Mouse (Mus musculus): ENCODE data around the gene Kcnq1. TPM values are rescaled to one million over a fixed set of nuclear protein-coding genes. Genes with fewer than 3 reads are reported as not detected.

Kcnq1 gene
- polyA plus RNA-seq, 1 experiment from 2014 or later: 1.5 TPM

GRCm38 (mm10) chr7:143467714-143468113 is 361.6 kb downstream of the Kcnq1 start:
- no peaks in the 10 kb centered on the region for H3K9me3 ChIP-seq (ENCODE audit: control insufficient read depth, low read length)
- ATAC-seq (replicated peaks; ENCODE audit: low FRiP score): peak; percentile 64
- peaks cover 19% of the 10 kb centered on the region for H3K4me1 ChIP-seq (replicated peaks; ENCODE audit: control insufficient read depth, insufficient read depth, low read length)
- WGBS: 6% methylated on average over 6 of the region's 6 CpGs
- no peak overlapping the region for H3K4me3 ChIP-seq (ENCODE audit: low read depth, low read length)
- no peak overlapping the region for H3K27ac ChIP-seq (ENCODE audit: low read depth, low read length)
- no peak overlapping the region for H3K9ac ChIP-seq (ENCODE audit: low read length)
- no peaks in the 10 kb centered on the region for H3K36me3 ChIP-seq (ENCODE audit: control insufficient read depth, insufficient read depth, low read length)
- DNase-seq (ENCODE audit: low spot score): peak; percentile 83
- H3K27me3 ChIP-seq (ENCODE audit: control insufficient read depth, insufficient read depth, low read length): peaks cover 22% of the 10 kb centered on the region
- H3K4me2 ChIP-seq (ENCODE audit: low read depth, low read length, severe bottlenecking): no peak overlapping the region

GRCm38 (mm10) chr7:143469946-143470345 is 363.8 kb downstream of the Kcnq1 start:
- ATAC-seq (replicated peaks; ENCODE audit: low FRiP score) (no peak), DNase-seq (ENCODE audit: low spot score) (peak; percentile 90)
- Histone ChIP-seq H3K4me3 (ENCODE audit: low read depth, low read length) (no peak overlapping the region), H3K9ac (ENCODE audit: low read length) (no peak overlapping the region), H3K4me2 (ENCODE audit: low read depth, low read length, severe bottlenecking) (no peak overlapping the region), H3K27me3 (ENCODE audit: control insufficient read depth, insufficient read depth, low read length) (peaks cover 14% of the 10 kb centered on the region), H3K27ac (ENCODE audit: low read depth, low read length) (no peak overlapping the region), H3K4me1 (replicated peaks; ENCODE audit: control insufficient read depth, insufficient read depth, low read length) (peaks cover 11% of the 10 kb centered on the region), H3K36me3 (ENCODE audit: control insufficient read depth, insufficient read depth, low read length) (no peaks in the 10 kb centered on the region), H3K9me3 (ENCODE audit: control insufficient read depth, low read length) (no peaks in the 10 kb centered on the region)
- 23% methylated on average over 8 of the region's 8 CpGs for WGBS

DNA sequence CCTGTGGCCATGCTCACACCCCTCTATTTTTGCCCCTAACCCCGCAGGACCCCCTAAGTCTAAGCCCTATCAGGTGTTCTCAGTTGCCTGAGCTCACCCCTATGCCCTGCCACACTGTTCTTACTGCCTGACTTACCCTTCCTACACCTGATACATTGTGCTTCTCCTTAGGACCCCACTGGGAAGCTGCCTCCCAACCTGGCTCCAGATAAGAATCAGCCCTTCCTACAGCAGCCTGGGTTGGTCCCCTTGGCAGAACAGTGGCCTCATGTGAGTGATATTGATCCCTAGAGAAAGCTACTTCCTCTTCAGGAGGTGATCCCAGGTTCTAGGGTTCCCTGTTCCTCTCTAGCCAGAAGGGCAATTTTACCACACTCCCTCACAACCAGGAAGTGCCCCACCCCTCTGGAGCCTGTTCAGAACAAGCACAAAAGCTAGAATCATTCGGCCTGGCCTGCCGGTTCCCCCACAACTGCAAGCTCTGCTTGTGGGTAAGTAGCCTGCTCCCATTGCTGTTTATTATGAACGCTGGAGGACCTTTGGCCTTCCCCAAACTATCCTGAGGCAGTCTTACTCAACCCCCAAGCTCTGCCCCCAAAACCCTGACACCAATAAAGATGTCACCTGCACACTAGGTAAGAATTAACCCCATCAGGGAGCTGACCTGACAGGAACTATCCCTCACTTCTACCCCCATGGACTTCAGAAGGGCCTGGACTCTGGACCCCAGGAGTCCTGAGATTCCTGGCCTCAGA is 367.4 kb downstream of the Kcnq1 start, which contains the start of gene Slc22a18:
Gene Slc22a18 (plus strand): TSS at position 390 of the 755 bp plus-strand sequence.
- Histone ChIP-seq H3K27me3 (ENCODE audit: control insufficient read depth, insufficient read depth, low read length) (peaks cover 3% of the 10 kb centered on the region), H3K27ac (ENCODE audit: low read depth, low read length) (no peak within 1 kb of the TSS), H3K9me3 (ENCODE audit: control insufficient read depth, low read length) (no peaks in the 10 kb centered on the region), H3K36me3 (ENCODE audit: control insufficient read depth, insufficient read depth, low read length) (no peaks in the 10 kb centered on the region), H3K4me2 (ENCODE audit: low read depth, low read length, severe bottlenecking) (no peak within 1 kb of the TSS), H3K4me3 (ENCODE audit: low read depth, low read length) (no peak within 1 kb of the TSS), H3K9ac (ENCODE audit: low read length) (no peak within 1 kb of the TSS), H3K4me1 (replicated peaks; ENCODE audit: control insufficient read depth, insufficient read depth, low read length) (no peaks in the 10 kb centered on the region)
- ATAC-seq (replicated peaks; ENCODE audit: low FRiP score): no peak
- 44% methylated on average over 4 of the region's 4 CpGs for WGBS
- DNase-seq (ENCODE audit: low spot score): no peak

DNA sequence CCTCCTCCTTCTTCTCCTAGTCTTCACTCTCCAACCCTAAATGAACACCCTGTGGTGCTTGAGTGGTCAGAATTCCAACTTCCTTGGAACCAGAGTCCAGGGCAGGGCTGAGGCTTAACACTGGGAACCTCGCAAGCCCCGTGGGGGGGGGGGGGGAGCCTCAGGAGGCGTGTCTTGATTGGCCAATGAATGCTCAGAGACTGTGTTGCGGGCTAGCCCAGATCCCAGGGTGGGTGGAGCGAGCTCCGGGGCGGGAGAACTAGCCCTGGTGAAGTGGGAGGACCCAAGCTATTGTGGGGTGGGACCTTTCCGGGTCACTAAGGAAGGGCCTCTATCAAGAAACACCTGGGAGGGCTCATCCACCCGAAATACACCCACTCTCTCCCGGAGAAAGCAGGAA is 368.6 kb downstream of the Kcnq1 start:
- no peaks in the 10 kb centered on the region for H3K27me3 ChIP-seq (ENCODE audit: control insufficient read depth, insufficient read depth, low read length)
- H3K36me3 ChIP-seq (ENCODE audit: control insufficient read depth, insufficient read depth, low read length): no peaks in the 10 kb centered on the region
- H3K4me2 ChIP-seq (ENCODE audit: low read depth, low read length, severe bottlenecking): no peak overlapping the region
- WGBS: 43% methylated on average over 10 of the region's 10 CpGs
- no peak overlapping the region for H3K9ac ChIP-seq (ENCODE audit: low read length)
- no peak overlapping the region for H3K4me3 ChIP-seq (ENCODE audit: low read depth, low read length)
- no peak overlapping the region for H3K27ac ChIP-seq (ENCODE audit: low read depth, low read length)
- H3K9me3 ChIP-seq (ENCODE audit: control insufficient read depth, low read length): no peaks in the 10 kb centered on the region
- ATAC-seq (replicated peaks; ENCODE audit: low FRiP score): no peak
- DNase-seq (ENCODE audit: low spot score): no peak
- no peaks in the 10 kb centered on the region for H3K4me1 ChIP-seq (replicated peaks; ENCODE audit: control insufficient read depth, insufficient read depth, low read length)

DNA sequence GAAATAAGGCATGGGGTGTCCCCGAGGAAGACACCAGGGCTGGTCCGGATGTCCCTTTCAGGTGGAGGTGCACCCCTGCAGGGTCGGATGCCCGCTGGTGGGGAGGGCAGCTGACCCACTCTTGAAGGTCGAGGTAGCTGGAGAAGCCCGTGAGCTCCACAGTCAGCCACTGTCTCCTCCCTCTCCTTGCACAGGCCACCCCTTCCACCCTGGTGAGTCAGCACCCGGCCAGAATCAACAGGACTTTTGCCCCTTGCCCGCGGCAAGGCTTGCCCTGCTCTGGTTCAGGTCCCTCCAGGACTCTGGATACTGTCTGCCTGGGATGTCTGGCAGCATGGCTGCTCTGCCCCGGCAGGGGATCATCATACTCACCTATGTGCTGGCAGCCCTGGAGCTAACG is 369.7 kb downstream of the Kcnq1 start:
- WGBS: 77% methylated on average over 11 of the region's 11 CpGs
- ATAC-seq (replicated peaks; ENCODE audit: low FRiP score): no peak
- H3K27me3 ChIP-seq (ENCODE audit: control insufficient read depth, insufficient read depth, low read length): no peaks in the 10 kb centered on the region

More for the DNA sequence above, 369.7 kb downstream of the Kcnq1 start:
- no peak for DNase-seq (ENCODE audit: low spot score)
- Histone ChIP-seq H3K36me3 (ENCODE audit: control insufficient read depth, insufficient read depth, low read length) (no peaks in the 10 kb centered on the region), H3K27ac (ENCODE audit: low read depth, low read length) (no peak overlapping the region), H3K4me1 (replicated peaks; ENCODE audit: control insufficient read depth, insufficient read depth, low read length) (no peaks in the 10 kb centered on the region), H3K9ac (ENCODE audit: low read length) (no peak overlapping the region), H3K4me3 (ENCODE audit: low read depth, low read length) (no peak overlapping the region), H3K4me2 (ENCODE audit: low read depth, low read length, severe bottlenecking) (no peak overlapping the region), H3K9me3 (ENCODE audit: control insufficient read depth, low read length) (no peaks in the 10 kb centered on the region)

Other genes with a start within 250 kb of the Kcnq1 start
- 18.7 and 19.8 TPM in 2 replicates for gene Th, start 175.2 kb upstream of the Kcnq1 start, polyA plus RNA-seq (2014; fragmentation: Nextera tagmentation; extraction: Ambion mirVana)
- 0.12 and 0.49 TPM in 2 replicates for gene Ascl2, start 137.1 kb upstream of the Kcnq1 start, polyA plus RNA-seq (2014; fragmentation: Nextera tagmentation; extraction: Ambion mirVana)
- 4.2 and 5.3 TPM in 2 replicates for gene Tspan32, start 101.3 kb upstream of the Kcnq1 start, polyA plus RNA-seq (2014; fragmentation: Nextera tagmentation; extraction: Ambion mirVana)
- gene Cd81, start 53.6 kb upstream of the Kcnq1 start, polyA plus RNA-seq (2014; fragmentation: Nextera tagmentation; extraction: Ambion mirVana): 216 and 246 TPM in 2 replicates
- gene Tssc4, start 37.1 kb upstream of the Kcnq1 start, polyA plus RNA-seq (2014; fragmentation: Nextera tagmentation; extraction: Ambion mirVana): 73.3 and 82.6 TPM in 2 replicates
- gene Trpm5, start 11.7 kb upstream of the Kcnq1 start, polyA plus RNA-seq (2014; fragmentation: Nextera tagmentation; extraction: Ambion mirVana): 0.64 and 0.85 TPM in 2 replicates

Measured in forebrain, embryonic 11.5 days (tissue).